In the genomic region with DNA sequence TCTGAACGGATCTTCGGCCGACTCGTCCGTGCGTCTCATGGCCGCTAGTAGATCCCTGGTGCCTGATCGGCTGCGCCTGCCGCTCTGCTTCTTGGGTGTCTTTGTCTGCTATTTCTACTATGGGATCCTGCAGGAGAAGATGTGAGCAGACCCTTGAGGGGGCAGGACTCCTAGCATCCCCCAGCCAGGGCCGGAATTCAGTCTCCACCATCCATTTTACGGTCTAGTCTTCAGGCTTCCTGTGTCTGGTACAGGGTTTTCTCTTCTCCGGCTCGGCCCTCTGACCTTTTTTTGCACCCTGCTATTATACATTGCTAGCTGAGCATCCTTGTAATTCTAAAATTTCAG, we compare ENCODE assay signal across 8 mouse cellular contexts. TPM values are rescaled to one million over a fixed set of nuclear protein-coding genes. Genes with fewer than 3 reads are reported as not detected.
DNase-seq lines count a peak whose midpoint lies in the region; ATAC-seq and TF ChIP-seq lines count a peak whose summit lies in the region.

No protein-coding gene starts in this region.

- no peaks in the 10 kb centered on the region for H3K36me3 ChIP-seq in testis, adult 2 months (ENCODE audit: control insufficient read depth, insufficient read depth, low read length)
- peaks cover 57% of the 10 kb centered on the region for H3K36me3 ChIP-seq in limb, embryonic 15.5 days
- no peaks in the 10 kb centered on the region for H3K36me3 ChIP-seq in stomach, embryonic 16.5 days (ENCODE audit: control insufficient read depth, insufficient read depth, low read length)

- TF ChIP-seq POLR2A in testis, adult 2 months (IDR thresholded peaks at IDR 0.05; ENCODE audit: control insufficient read depth, low read depth, low read length) = no peak

- peak overlapping the region; percentile 95 for H3K27ac ChIP-seq in testis, adult 2 months (ENCODE audit: control insufficient read depth, insufficient read depth, low read depth, low read length)
- H3K27ac ChIP-seq in limb, embryonic 15.5 days = peak overlapping the region; percentile 86
- H3K27ac ChIP-seq in stomach, embryonic 16.5 days (ENCODE audit: low read length) = peak overlapping the region; percentile 88

- H3K4me1 ChIP-seq in testis, adult 2 months (ENCODE audit: control insufficient read depth, insufficient read depth, low read length) = no peaks in the 10 kb centered on the region
- H3K4me1 ChIP-seq in limb, embryonic 15.5 days = peaks cover 5% of the 10 kb centered on the region; the same call in 1 of the 2 replicates
- peaks cover 4% of the 10 kb centered on the region for H3K4me1 ChIP-seq in stomach, embryonic 16.5 days (ENCODE audit: control insufficient read depth, insufficient read depth, low read length)

- DNase-seq in frontal cortex, postnatal 36 days (ENCODE audit: low spot score in 2 of 2) = no peak
- DNase-seq in testis, postnatal 10 days (ENCODE audit: low spot score) = no peak
- DNase-seq in cerebellum, postnatal 4 days (ENCODE audit: low spot score in 2 of 2) = no peak
- DNase-seq in gastrocnemius, postnatal 36 days = no peak

- TF ChIP-seq CTCF in testis, adult 2 months (IDR thresholded peaks at IDR 0.05; ENCODE audit: control insufficient read depth, insufficient read depth, insufficient replicate concordance, low read depth, low read length) = no peak

- H3K4me2 ChIP-seq in limb, embryonic 15.5 days = peak overlapping the region; percentile 50
- peak overlapping the region; percentile 63 for H3K4me2 ChIP-seq in stomach, embryonic 16.5 days (ENCODE audit: low read depth, low read length)

- ATAC-seq in frontal cortex, adult (ENCODE audit: low TSS enrichment) = peak; percentile 13; the same call in 1 of the 2 replicates
- ATAC-seq in limb, embryonic 15.5 days (ENCODE audit: insufficient number of reproducible peaks, low FRiP score, low TSS enrichment, low read depth) = no peak
- no peak for ATAC-seq in stomach, embryonic 16.5 days (ENCODE audit: insufficient read depth, low FRiP score)

- intact Hi-C loops in gastrocnemius, postnatal 36 days (cut with DNase I) = loop anchor here (5.0 to 10.0 kb wide), 4 partner anchors 68 to 260 kb away; a partner anchor contains a TSS

- H3K9me3 ChIP-seq in limb, embryonic 15.5 days = no peaks in the 10 kb centered on the region
- H3K9me3 ChIP-seq in stomach, embryonic 16.5 days (replicated peaks; ENCODE audit: control insufficient read depth, low read length) = no peaks in the 10 kb centered on the region

- H3K4me3 ChIP-seq in testis, adult 2 months (ENCODE audit: control insufficient read depth, low read depth, low read length) = peak overlapping the region; percentile 92
- peak overlapping the region; percentile 86 for H3K4me3 ChIP-seq in limb, embryonic 15.5 days
- H3K4me3 ChIP-seq in stomach, embryonic 16.5 days (replicated peaks; ENCODE audit: low read length) = peak overlapping the region; percentile 98

- under 1% methylated on average over 14 of the region's 14 CpGs for WGBS in limb, embryonic 15.5 days
- WGBS in stomach, embryonic 16.5 days = 0% methylated on average over 14 of the region's 14 CpGs

- H3K27me3 ChIP-seq in testis, adult 2 months (ENCODE audit: control insufficient read depth, insufficient read depth, low read length) = no peaks in the 10 kb centered on the region
- no peaks in the 10 kb centered on the region for H3K27me3 ChIP-seq in limb, embryonic 15.5 days
- H3K27me3 ChIP-seq in stomach, embryonic 16.5 days (ENCODE audit: control insufficient read depth, insufficient read depth, low read length) = no peaks in the 10 kb centered on the region

- H3K9ac ChIP-seq in limb, embryonic 15.5 days = peak overlapping the region; percentile 77
- peak overlapping the region; percentile 91 for H3K9ac ChIP-seq in stomach, embryonic 16.5 days (ENCODE audit: low read length)

RNA-seq across cellular contexts. Expression of a gene that starts 0.5 kb away (rescaled TPM):
- 45.4 and 48.5 TPM in 2 replicates for polyA plus RNA-seq in testis, adult 2 months (2012; rRNA removed)
- 95.0 and 102 TPM in 2 replicates for polyA plus RNA-seq in limb, embryonic 15.5 days (2015; fragmentation: Nextera tagmentation; extraction: Ambion mirVana)
- polyA plus RNA-seq in stomach, embryonic 16.5 days (2015; fragmentation: Nextera tagmentation; extraction: Ambion mirVana) = 91.7 and 98.9 TPM in 2 replicates
- total RNA-seq in gastrocnemius, postnatal 36 days (2021) = 10 to 100 TPM; 39.5 to 46.8 TPM

RNA-seq across cellular contexts. Expression of a gene that starts 28.9 kb away (rescaled TPM):
- 17.9 and 19.6 TPM in 2 replicates for polyA plus RNA-seq in testis, adult 2 months (2012; rRNA removed)
- polyA plus RNA-seq in limb, embryonic 15.5 days (2015; fragmentation: Nextera tagmentation; extraction: Ambion mirVana) = 168 and 181 TPM in 2 replicates
- 155 and 171 TPM in 2 replicates for polyA plus RNA-seq in stomach, embryonic 16.5 days (2015; fragmentation: Nextera tagmentation; extraction: Ambion mirVana)
- 100 to 1,000 TPM; 178 to 196 TPM for total RNA-seq in gastrocnemius, postnatal 36 days (2021)

RNA-seq across cellular contexts. Expression of a gene that starts 48.1 kb away (rescaled TPM):
- polyA plus RNA-seq in testis, adult 2 months (2012; rRNA removed) = 16.7 TPM in 2 replicates
- polyA plus RNA-seq in limb, embryonic 15.5 days (2015; fragmentation: Nextera tagmentation; extraction: Ambion mirVana) = 13.8 and 14.6 TPM in 2 replicates
- polyA plus RNA-seq in stomach, embryonic 16.5 days (2015; fragmentation: Nextera tagmentation; extraction: Ambion mirVana) = 11.6 and 13.9 TPM in 2 replicates
- total RNA-seq in gastrocnemius, postnatal 36 days (2021) = 1 to 10 TPM; 2.0 to 2.2 TPM
